Mouse (Mus musculus) inflammation-experienced regulatory T-cells, adult 16 weeks (primary cell): ENCODE measurements around the gene Tat. TPM values are rescaled to one million over a fixed set of nuclear protein-coding genes. Genes with fewer than 3 reads are reported as not detected.

ENCODE experiments used
- polyA plus RNA-seq: library from polyadenylated mRNA; unstranded; fragments of 100-300 nt; shearing (Covaris generic); gene quantifications from one replicate; pipeline ENCODE4 v1.2.1, GENCODE M21; 2017

The Tat gene
- polyA plus RNA-seq, result not detected

DNA sequence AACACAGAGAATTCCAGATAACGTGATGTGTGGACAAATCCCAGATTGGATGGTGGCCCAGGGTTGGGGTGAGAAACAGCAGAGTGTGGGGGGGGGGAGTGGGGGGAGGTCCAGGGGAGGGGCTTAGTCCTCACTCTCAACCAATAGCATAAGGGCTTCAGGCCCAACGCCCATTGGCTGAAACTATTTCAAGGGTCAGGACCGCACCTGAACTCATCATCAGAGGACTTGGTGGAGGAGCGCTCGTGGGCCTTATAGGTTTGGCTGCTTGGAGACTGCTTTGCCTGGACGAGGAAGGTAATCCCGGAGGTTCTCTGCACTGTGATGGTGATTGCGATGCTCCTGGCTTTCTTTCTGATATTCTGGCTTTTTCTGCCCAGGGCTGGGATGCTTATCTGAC, at the start of gene Tat:
Tat (plus strand) TSS at position 214 of the 400 bp plus-strand sequence.

DNA sequence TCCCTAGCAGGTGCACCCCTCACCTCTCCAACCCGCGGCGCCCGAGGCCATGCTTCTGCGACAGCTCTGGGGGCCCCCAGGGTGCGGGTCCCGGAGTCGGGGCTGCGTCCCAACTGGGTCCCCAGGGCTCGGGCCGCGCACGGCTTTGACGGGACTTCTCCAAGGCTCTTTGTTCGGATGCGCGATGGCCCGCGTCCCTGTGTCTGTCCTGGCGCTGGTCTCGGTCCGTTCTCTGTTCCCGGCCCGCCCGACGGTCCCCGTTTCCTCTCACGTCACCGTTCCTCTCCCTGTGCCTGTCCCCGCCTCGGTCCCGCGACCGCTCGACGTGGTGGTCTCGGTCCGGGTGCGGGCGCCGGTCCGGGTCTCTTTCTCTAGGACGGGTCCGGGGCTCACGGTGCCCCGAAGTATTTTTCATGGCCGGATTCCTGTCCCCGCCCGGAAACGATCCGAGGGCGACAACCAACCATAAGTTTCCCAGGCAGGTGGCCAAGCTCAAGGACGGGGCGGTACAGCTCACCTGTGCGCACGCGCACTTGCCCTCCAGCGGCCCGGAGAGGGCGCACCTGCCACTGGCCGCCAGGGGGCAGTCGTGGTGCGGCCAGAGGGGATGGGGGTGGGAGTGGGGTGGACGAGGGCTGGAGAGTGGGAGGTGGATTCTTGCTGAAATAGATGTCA, 28.4 kb upstream of the Tat start, which contains the start of gene Marveld3:
Marveld3 (minus strand) TSS at position 511 of the 675 bp plus-strand sequence.

DNA sequence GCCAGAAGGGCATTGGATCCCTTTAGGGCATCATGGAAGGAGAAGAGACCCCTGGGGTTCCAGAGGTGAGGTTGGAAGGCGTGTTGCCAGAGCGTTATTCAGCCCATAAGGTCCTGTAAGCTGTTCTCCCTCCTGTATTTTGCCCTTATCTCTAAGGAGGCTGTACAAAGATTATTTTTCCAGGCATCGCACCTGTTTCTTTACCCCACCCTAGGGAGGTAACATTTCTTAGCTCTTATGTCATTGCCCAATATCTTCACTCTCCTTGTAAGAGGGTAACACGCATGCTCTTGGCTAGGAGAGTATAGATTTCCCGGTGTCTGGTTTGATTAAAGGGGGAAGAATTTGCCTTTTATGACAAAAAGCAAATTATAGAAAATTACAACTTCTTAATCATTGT, 49.4 kb downstream of the Tat start, which contains the start of gene Chst4:
Chst4 (minus strand) TSS at position 82 of the 400 bp plus-strand sequence.

Other genes with a start within 250 kb of the Tat start
- 73.3 TPM for gene Ap1g1, start 211.9 kb upstream of the Tat start, polyA plus RNA-seq
- 0.89 TPM for gene Phlpp2, start 121.9 kb upstream of the Tat start, polyA plus RNA-seq
- gene Marveld3, start 28.2 kb upstream of the Tat start, polyA plus RNA-seq, result not detected
- not detected for gene Chst4, start 49.3 kb downstream of the Tat start, polyA plus RNA-seq
- gene Zfp612, start 89.3 kb downstream of the Tat start, polyA plus RNA-seq, result 4.9 TPM
- gene Gm21964, start 110.8 kb downstream of the Tat start, polyA plus RNA-seq, result not detected
- gene Gm17720, start 112.3 kb downstream of the Tat start, polyA plus RNA-seq, result not detected
- not detected for gene Calb2, start 177.8 kb downstream of the Tat start, polyA plus RNA-seq
- 13.4 TPM for gene Cmtr2, start 225.2 kb downstream of the Tat start, polyA plus RNA-seq